Mouse (Mus musculus) testis, adult 2 months (tissue): Measurements from ENCODE around the gene Lif.

ENCODE experiments used
- CTCF ChIP-seq: fragments of 200-500 bp; IDR thresholded peaks from 2 replicates; pipeline ENCODE4 v1.5.1; 2012; ENCODE audit warnings: low read depth, mild to moderate bottlenecking, inconsistent platforms, low read length, moderate library complexity; ENCODE audit not compliant: control insufficient read depth, insufficient read depth, insufficient replicate concordance
- POLR2A ChIP-seq: fragments of 200-500 bp; IDR thresholded peaks from 2 replicates; pipeline ENCODE4 v1.6.1; 2012; ENCODE audit warnings: low read depth, mild to moderate bottlenecking, inconsistent platforms, low read length, moderate library complexity; ENCODE audit not compliant: control insufficient read depth

- no peak for TF ChIP-seq POLR2A
- TF ChIP-seq CTCF, result no peak
Observed at GRCm38 (mm10) chr11:4246623-4247022, 10.7 kb upstream of the Lif start.
